Mouse (Mus musculus) heart, adult 11 months (tissue): ENCODE data around the gene Vegfc.

Experiments used
- DNase-seq: peaks from one replicate; pipeline ENCODE4 v3.0.0; 2022

The Vegfc gene

DNA sequence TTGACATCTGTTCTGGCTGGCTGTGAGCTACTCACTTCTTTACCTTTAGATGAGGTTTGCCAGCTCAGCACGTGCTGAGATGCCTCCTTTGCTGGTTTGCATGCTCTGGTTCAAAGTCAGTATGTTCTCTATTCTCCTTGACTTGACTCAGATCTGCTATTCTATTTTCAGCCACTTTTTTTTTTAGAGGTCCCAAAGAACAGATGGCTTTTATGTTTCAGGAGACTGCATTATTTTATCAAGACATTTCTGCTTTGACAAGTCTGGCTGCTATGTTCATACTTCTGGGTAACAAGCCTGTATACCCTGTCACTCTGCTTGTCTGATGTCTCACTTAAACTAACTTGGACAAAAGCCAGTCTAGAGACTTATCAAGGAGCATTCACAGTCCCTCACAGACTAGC lies 151.4 kb downstream of the Vegfc start:
- DNase-seq, result no peak

DNA sequence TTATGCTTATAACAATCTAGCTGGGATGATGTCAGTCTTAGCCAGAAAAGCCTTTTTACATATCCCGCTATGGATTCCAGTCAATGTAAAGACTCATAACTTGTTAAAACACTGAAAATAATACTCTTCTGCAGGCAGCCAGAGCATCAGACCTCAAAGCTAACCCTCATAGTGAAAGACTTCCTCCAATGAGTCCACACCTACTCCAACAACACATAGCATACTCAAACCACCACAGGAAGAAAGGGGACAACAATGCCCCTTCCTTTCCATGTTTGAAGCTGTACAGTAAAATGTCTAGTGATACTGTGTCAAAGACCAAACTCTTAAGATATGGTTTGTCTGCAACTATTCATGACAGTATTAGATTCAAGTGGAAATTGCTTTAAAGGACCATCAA lies 153.2 kb downstream of the Vegfc start:
- DNase-seq, result no peak

DNA sequence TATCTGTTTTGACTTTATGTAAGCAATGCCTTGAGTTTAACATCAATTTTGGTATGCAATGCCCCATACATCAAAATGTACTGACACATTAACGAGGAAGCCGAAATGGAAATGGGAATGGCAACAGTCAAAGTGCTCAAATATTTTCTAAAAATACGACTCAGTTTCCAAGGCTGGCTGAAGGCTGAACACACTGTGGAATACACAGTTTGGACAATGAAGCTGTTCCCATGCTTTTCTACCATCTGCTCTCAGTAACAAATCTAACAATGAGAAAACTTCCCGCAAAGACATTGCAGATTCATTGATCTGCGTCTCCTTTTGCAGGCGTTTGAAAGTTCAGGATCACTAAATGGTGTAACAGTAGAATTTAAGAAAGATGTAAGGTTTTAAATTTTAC lies 155.9 kb downstream of the Vegfc start:
- DNase-seq, result no peak
